Mouse (Mus musculus): ENCODE data around the gene Pip4k2a.

DNA sequence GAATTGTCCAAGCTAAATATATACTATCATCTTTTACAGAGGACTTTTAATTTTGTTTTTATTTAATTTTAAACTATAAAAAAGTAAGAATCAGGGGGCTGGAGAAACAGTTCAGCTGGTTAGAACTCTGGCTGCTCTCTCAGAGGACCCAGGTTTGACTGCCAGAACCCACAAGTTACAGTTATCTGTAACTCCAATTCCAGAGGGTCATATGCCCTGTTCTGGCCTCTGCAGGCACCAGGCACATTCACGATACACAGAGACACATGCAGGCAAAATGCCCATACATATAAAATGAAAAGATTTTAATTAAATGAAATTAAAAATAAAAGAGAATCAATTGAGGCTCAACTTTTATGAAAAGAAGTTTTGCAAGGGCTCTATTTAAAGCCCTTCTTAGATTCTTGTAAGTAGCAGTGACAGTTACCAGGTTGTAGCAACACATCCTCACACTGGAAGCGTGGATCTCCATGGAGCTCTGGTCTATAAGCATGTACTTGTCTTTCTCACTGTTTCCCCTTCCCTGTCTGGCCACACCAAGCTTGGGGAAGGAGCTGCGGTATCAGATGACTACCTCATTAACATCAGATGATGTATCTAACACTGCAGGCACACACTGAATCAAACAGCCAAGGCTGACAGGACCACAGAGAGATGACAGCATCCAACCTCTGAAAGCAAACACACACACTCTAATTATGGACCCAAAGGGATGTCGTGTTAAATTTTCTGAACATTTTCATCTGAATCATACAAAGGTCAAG lies 22.9 kb downstream of the Pip4k2a start:
- TF ChIP-seq CTCF (IDR thresholded peaks at IDR 0.05; ENCODE audit: insufficient read depth, low read length) (no peak), POLR2A (IDR thresholded peaks at IDR 0.05; ENCODE audit: borderline replicate concordance, extremely low read depth, low read depth, low read length) (no peak)

All from lung, adult 2 months (tissue).